Mouse (Mus musculus) cerebellum, postnatal 25 days (tissue): ENCODE measurements at regions not wholly inside any gene's neighbourhood (a gene's known extent, or its start where the extent isn't known, plus 50 kb on each side); places are given as distances from the start of the nearest gene placed in this dataset.
"Not testable (repeated sequence)": the region's sequence is repeated elsewhere in the genome, so short reads cannot be mapped to it uniquely, and the experiment has no call there.

ENCODE experiments used
- DNase-seq, 2 experiments: peaks; one replicate each; pipeline ENCODE4 v3.0.0; 2021; ENCODE audit warnings: mixed read lengths in 2 of 2

- DNase-seq: no peak
These were observed 459.7 kb upstream of the N6amt1 start for GRCm38 (mm10) chr16:86894333-86894732.

GRCm38 (mm10) chr16:86888421-86888820 lies 465.6 kb upstream of the N6amt1 start:
- no peak for DNase-seq

- no peak for DNase-seq
These were observed 466.4 kb upstream of the N6amt1 start for GRCm38 (mm10) chr16:86887605-86888004.

GRCm38 (mm10) chr16:86883862-86884261 lies 470.1 kb upstream of the N6amt1 start:
- DNase-seq: no peak

GRCm38 (mm10) chr16:86882529-86882928 lies 471.5 kb upstream of the N6amt1 start:
- DNase-seq: peak; percentile 25 to 62

- DNase-seq: no peak
These were observed 472.4 kb upstream of the N6amt1 start for GRCm38 (mm10) chr16:86881583-86881982.

- DNase-seq: no peak
These were observed 493.2 kb upstream of the N6amt1 start for GRCm38 (mm10) chr16:86860828-86861227.

- no peak for DNase-seq
These were observed 498.1 kb upstream of the N6amt1 start for GRCm38 (mm10) chr16:86855891-86856290.

GRCm38 (mm10) chr16:86855312-86855711 lies 498.7 kb upstream of the N6amt1 start:
- no peak for DNase-seq

- DNase-seq: no peak
These were observed 500.6 kb upstream of the N6amt1 start for GRCm38 (mm10) chr16:86853398-86853797.

- peak; percentile 6 to 15 for DNase-seq
These were observed 515.3 kb upstream of the N6amt1 start for GRCm38 (mm10) chr16:86838457-86839337.

- DNase-seq: no peak
These were observed 526.3 kb upstream of the N6amt1 start for GRCm38 (mm10) chr16:86827645-86828044.

GRCm38 (mm10) chr16:86826641-86827040 lies 527.3 kb upstream of the N6amt1 start:
- no peak for DNase-seq

GRCm38 (mm10) chr16:86823496-86823895 lies 530.5 kb upstream of the N6amt1 start:
- no peak for DNase-seq

GRCm38 (mm10) chr16:86821586-86821985 lies 532.4 kb upstream of the N6amt1 start:
- no peak for DNase-seq

GRCm38 (mm10) chr16:86818639-86819038 lies 535.3 kb upstream of the N6amt1 start:
- not testable (repeated sequence) for DNase-seq

- DNase-seq: no peak
These were observed 537.0 kb upstream of the N6amt1 start for GRCm38 (mm10) chr16:86816763-86817593.

- DNase-seq: no peak
These were observed 538.0 kb upstream of the N6amt1 start for GRCm38 (mm10) chr16:86816006-86816405.

GRCm38 (mm10) chr16:86812692-86813091 lies 541.3 kb upstream of the N6amt1 start:
- DNase-seq: no peak

GRCm38 (mm10) chr16:86808644-86809324 lies 545.2 kb upstream of the N6amt1 start:
- DNase-seq: no peak

GRCm38 (mm10) chr16:86806374-86806773 lies 547.6 kb upstream of the N6amt1 start:
- no peak for DNase-seq

GRCm38 (mm10) chr16:86776086-86776485 lies 577.9 kb upstream of the N6amt1 start:
- no peak for DNase-seq

GRCm38 (mm10) chr16:86772586-86772985 lies 581.4 kb upstream of the N6amt1 start:
- DNase-seq: no peak
